Mouse (Mus musculus): Measurements from ENCODE around the gene Cmklr1. TPM values are rescaled to one million over a fixed set of nuclear protein-coding genes. Genes with fewer than 3 reads are reported as not detected.

Cmklr1 gene
- polyA plus RNA-seq, 1 experiment from 2014 or later = 4.2 TPM

- H3K4me1 ChIP-seq (ENCODE audit: control insufficient read depth, insufficient read depth, low read length) = no peaks in the 10 kb centered on the region
- no peak overlapping the region for H3K27ac ChIP-seq (ENCODE audit: low read length)
- H3K4me2 ChIP-seq (ENCODE audit: low read depth, low read length) = no peak overlapping the region
- no peak overlapping the region for H3K4me3 ChIP-seq (replicated peaks; ENCODE audit: low read length)
- WGBS = 61% methylated on average over 16 of the region's 16 CpGs
- H3K9ac ChIP-seq (ENCODE audit: low read length) = no peak overlapping the region
- no peak for ATAC-seq (ENCODE audit: insufficient read depth, low FRiP score)
- H3K27me3 ChIP-seq (ENCODE audit: control insufficient read depth, insufficient read depth, low read length) = no peaks in the 10 kb centered on the region
- H3K36me3 ChIP-seq (ENCODE audit: control insufficient read depth, insufficient read depth, low read length) = no peaks in the 10 kb centered on the region
- no peaks in the 10 kb centered on the region for H3K9me3 ChIP-seq (replicated peaks; ENCODE audit: control insufficient read depth, low read length)
Measured at GRCm38 (mm10) chr5:113620130-113620716, 30.0 kb downstream of the Cmklr1 start.

- ATAC-seq (ENCODE audit: insufficient read depth, low FRiP score) = no peak
- no peaks in the 10 kb centered on the region for H3K36me3 ChIP-seq (ENCODE audit: control insufficient read depth, insufficient read depth, low read length)
- WGBS = 71% methylated on average over 1 of the region's 1 CpGs
- H3K4me1 ChIP-seq (ENCODE audit: control insufficient read depth, insufficient read depth, low read length) = no peaks in the 10 kb centered on the region
- no peaks in the 10 kb centered on the region for H3K9me3 ChIP-seq (replicated peaks; ENCODE audit: control insufficient read depth, low read length)
- H3K4me2 ChIP-seq (ENCODE audit: low read depth, low read length) = no peak overlapping the region
- no peaks in the 10 kb centered on the region for H3K27me3 ChIP-seq (ENCODE audit: control insufficient read depth, insufficient read depth, low read length)
- H3K27ac ChIP-seq (ENCODE audit: low read length) = no peak overlapping the region
- H3K9ac ChIP-seq (ENCODE audit: low read length) = no peak overlapping the region
- H3K4me3 ChIP-seq (replicated peaks; ENCODE audit: low read length) = no peak overlapping the region
Measured at GRCm38 (mm10) chr5:113619151-113619550, 31.1 kb downstream of the Cmklr1 start.

DNA sequence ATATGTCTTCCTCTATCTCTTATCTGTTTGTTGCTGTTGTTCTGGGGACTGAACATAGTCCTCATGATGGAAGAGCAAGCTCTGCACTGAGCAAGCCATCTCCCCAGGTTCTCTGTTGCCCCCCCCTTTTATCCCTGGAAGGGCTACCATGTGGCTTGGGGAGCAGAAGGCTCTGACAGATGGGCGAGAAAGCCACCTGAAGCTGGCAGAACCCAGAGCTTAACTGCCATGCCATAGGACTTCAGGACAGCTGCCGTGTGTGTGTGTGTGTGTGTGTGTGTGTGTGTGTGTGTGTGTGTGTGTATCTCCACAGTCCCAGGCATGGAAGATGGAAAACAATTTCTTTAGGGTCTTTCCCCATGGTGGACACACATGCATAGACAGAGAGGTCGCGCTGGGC, 31.5 kb downstream of the Cmklr1 start:
- H3K9me3 ChIP-seq (replicated peaks; ENCODE audit: control insufficient read depth, low read length) = no peaks in the 10 kb centered on the region
- H3K4me2 ChIP-seq (ENCODE audit: low read depth, low read length) = no peak overlapping the region
- no peaks in the 10 kb centered on the region for H3K4me1 ChIP-seq (ENCODE audit: control insufficient read depth, insufficient read depth, low read length)
- 90% methylated on average over 4 of the region's 4 CpGs for WGBS
- H3K36me3 ChIP-seq (ENCODE audit: control insufficient read depth, insufficient read depth, low read length) = no peaks in the 10 kb centered on the region
- no peak overlapping the region for H3K9ac ChIP-seq (ENCODE audit: low read length)
- H3K27ac ChIP-seq (ENCODE audit: low read length) = no peak overlapping the region
- H3K4me3 ChIP-seq (replicated peaks; ENCODE audit: low read length) = no peak overlapping the region
- no peak for ATAC-seq (ENCODE audit: insufficient read depth, low FRiP score)
- H3K27me3 ChIP-seq (ENCODE audit: control insufficient read depth, insufficient read depth, low read length) = no peaks in the 10 kb centered on the region

DNA sequence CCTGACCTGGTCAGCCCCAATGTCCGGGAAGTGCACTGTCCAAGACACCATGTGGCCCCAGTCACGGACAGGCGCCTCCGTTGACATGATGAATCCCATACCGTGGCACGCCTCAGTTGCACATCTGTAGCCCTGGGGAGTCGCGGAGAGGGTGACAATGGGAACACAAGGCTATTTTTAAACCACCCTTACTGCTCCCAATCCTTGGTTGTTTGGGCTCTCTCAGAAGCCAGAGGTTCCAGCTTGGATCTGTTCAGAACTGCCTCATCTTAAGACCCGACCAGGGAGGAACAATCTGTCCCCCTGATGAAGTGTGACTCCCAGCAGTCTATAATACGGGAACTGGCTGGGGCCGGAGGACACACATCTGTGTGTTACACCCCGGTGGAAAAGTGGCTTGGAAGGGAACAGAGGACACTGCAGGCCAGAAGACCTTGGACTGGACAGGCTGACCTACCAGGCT, 38.4 kb downstream of the Cmklr1 start:
- 80% methylated on average over 12 of the region's 12 CpGs for WGBS
- no peaks in the 10 kb centered on the region for H3K9me3 ChIP-seq (replicated peaks; ENCODE audit: control insufficient read depth, low read length)
- H3K4me2 ChIP-seq (ENCODE audit: low read depth, low read length) = no peak overlapping the region
- H3K9ac ChIP-seq (ENCODE audit: low read length) = no peak overlapping the region
- H3K4me1 ChIP-seq (ENCODE audit: control insufficient read depth, insufficient read depth, low read length) = peaks cover 14% of the 10 kb centered on the region; the same call in 1 of the 2 replicates
- no peak overlapping the region for H3K27ac ChIP-seq (ENCODE audit: low read length)
- no peak overlapping the region for H3K4me3 ChIP-seq (replicated peaks; ENCODE audit: low read length)
- ATAC-seq (ENCODE audit: insufficient read depth, low FRiP score) = no peak
- no peaks in the 10 kb centered on the region for H3K36me3 ChIP-seq (ENCODE audit: control insufficient read depth, insufficient read depth, low read length)
- no peaks in the 10 kb centered on the region for H3K27me3 ChIP-seq (ENCODE audit: control insufficient read depth, insufficient read depth, low read length)

GRCm38 (mm10) chr5:113611131-113611530, 39.1 kb downstream of the Cmklr1 start:
- ATAC-seq (ENCODE audit: insufficient read depth, low FRiP score) = no peak
- H3K4me3 ChIP-seq (replicated peaks; ENCODE audit: low read length) = no peak overlapping the region
- H3K36me3 ChIP-seq (ENCODE audit: control insufficient read depth, insufficient read depth, low read length) = no peaks in the 10 kb centered on the region
- WGBS = 80% methylated on average over 6 of the region's 6 CpGs
- H3K27me3 ChIP-seq (ENCODE audit: control insufficient read depth, insufficient read depth, low read length) = no peaks in the 10 kb centered on the region
- no peaks in the 10 kb centered on the region for H3K9me3 ChIP-seq (replicated peaks; ENCODE audit: control insufficient read depth, low read length)
- no peak overlapping the region for H3K9ac ChIP-seq (ENCODE audit: low read length)
- no peak overlapping the region for H3K27ac ChIP-seq (ENCODE audit: low read length)
- no peak overlapping the region for H3K4me2 ChIP-seq (ENCODE audit: low read depth, low read length)
- peaks cover 14% of the 10 kb centered on the region; the same call in 1 of the 2 replicates for H3K4me1 ChIP-seq (ENCODE audit: control insufficient read depth, insufficient read depth, low read length)

GRCm38 (mm10) chr5:113610490-113610889, 39.7 kb downstream of the Cmklr1 start:
- no peak overlapping the region for H3K27ac ChIP-seq (ENCODE audit: low read length)
- 55% methylated on average over 6 of the region's 6 CpGs for WGBS

GRCm38 (mm10) chr5:113609891-113610290, 40.3 kb downstream of the Cmklr1 start:
- Histone ChIP-seq H3K9me3 (replicated peaks; ENCODE audit: control insufficient read depth, low read length) (no peaks in the 10 kb centered on the region), H3K4me1 (ENCODE audit: control insufficient read depth, insufficient read depth, low read length) (peaks cover 14% of the 10 kb centered on the region; the same call in 1 of the 2 replicates), H3K36me3 (ENCODE audit: control insufficient read depth, insufficient read depth, low read length) (no peaks in the 10 kb centered on the region), H3K4me3 (replicated peaks; ENCODE audit: low read length) (no peak overlapping the region), H3K4me2 (ENCODE audit: low read depth, low read length) (no peak overlapping the region), H3K27ac (ENCODE audit: low read length) (no peak overlapping the region), H3K9ac (ENCODE audit: low read length) (no peak overlapping the region), H3K27me3 (ENCODE audit: control insufficient read depth, insufficient read depth, low read length) (no peaks in the 10 kb centered on the region)
- WGBS = 61% methylated on average over 5 of the region's 5 CpGs
- ATAC-seq (ENCODE audit: insufficient read depth, low FRiP score) = no peak

More at GRCm38 (mm10) chr5:113610490-113610889, 39.7 kb downstream of the Cmklr1 start:
- Histone ChIP-seq H3K4me3 (replicated peaks; ENCODE audit: low read length) (no peak overlapping the region), H3K36me3 (ENCODE audit: control insufficient read depth, insufficient read depth, low read length) (no peaks in the 10 kb centered on the region), H3K27me3 (ENCODE audit: control insufficient read depth, insufficient read depth, low read length) (no peaks in the 10 kb centered on the region), H3K4me2 (ENCODE audit: low read depth, low read length) (no peak overlapping the region), H3K9ac (ENCODE audit: low read length) (no peak overlapping the region), H3K4me1 (ENCODE audit: control insufficient read depth, insufficient read depth, low read length) (peaks cover 14% of the 10 kb centered on the region; the same call in 1 of the 2 replicates), H3K9me3 (replicated peaks; ENCODE audit: control insufficient read depth, low read length) (no peaks in the 10 kb centered on the region)
- ATAC-seq (ENCODE audit: insufficient read depth, low FRiP score) = no peak

GRCm38 (mm10) chr5:113608511-113608910, 41.7 kb downstream of the Cmklr1 start:
- H3K27ac ChIP-seq (ENCODE audit: low read length) = peak overlapping the region; percentile 71; the same call in 1 of the 2 replicates
- no peaks in the 10 kb centered on the region for H3K27me3 ChIP-seq (ENCODE audit: control insufficient read depth, insufficient read depth, low read length)
- 81% methylated on average over 8 of the region's 8 CpGs for WGBS
- no peak overlapping the region for H3K4me3 ChIP-seq (replicated peaks; ENCODE audit: low read length)
- no peak overlapping the region for H3K9ac ChIP-seq (ENCODE audit: low read length)
- no peaks in the 10 kb centered on the region for H3K9me3 ChIP-seq (replicated peaks; ENCODE audit: control insufficient read depth, low read length)
- H3K4me1 ChIP-seq (ENCODE audit: control insufficient read depth, insufficient read depth, low read length) = peaks cover 14% of the 10 kb centered on the region; the same call in 1 of the 2 replicates
- H3K4me2 ChIP-seq (ENCODE audit: low read depth, low read length) = no peak overlapping the region
- no peak for ATAC-seq (ENCODE audit: insufficient read depth, low FRiP score)
- H3K36me3 ChIP-seq (ENCODE audit: control insufficient read depth, insufficient read depth, low read length) = no peaks in the 10 kb centered on the region

DNA sequence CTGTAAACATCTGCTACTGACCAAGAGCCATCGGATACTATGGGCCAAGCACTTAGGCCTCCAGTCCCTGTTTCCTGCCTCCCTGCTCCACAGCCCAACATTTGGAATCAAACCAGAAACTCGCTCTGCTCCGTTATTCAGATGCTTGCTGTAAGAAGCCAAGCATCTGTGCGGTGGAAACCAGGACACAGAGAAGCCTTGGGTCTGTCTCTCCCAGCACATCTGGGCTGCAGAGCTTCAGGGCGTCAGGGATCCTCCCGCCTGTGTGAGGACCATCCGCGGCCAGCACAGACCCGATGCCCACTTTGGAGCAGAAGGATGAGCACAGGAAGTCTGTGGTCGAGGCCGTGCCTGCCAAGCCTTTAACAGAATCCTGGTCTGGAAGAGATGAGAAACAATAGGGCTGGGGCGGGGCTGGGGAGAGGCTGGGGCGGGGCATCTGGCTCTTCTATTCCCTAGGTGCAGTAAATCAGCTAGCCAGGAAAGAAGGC, 42.2 kb downstream of the Cmklr1 start:
- H3K4me3 ChIP-seq (replicated peaks; ENCODE audit: low read length) = no peak overlapping the region
- no peaks in the 10 kb centered on the region for H3K9me3 ChIP-seq (replicated peaks; ENCODE audit: control insufficient read depth, low read length)
- H3K9ac ChIP-seq (ENCODE audit: low read length) = no peak overlapping the region
- WGBS = 28% methylated on average over 13 of the region's 13 CpGs
- H3K4me1 ChIP-seq (ENCODE audit: control insufficient read depth, insufficient read depth, low read length) = peaks cover 14% of the 10 kb centered on the region; the same call in 1 of the 2 replicates
- H3K36me3 ChIP-seq (ENCODE audit: control insufficient read depth, insufficient read depth, low read length) = no peaks in the 10 kb centered on the region
- no peak overlapping the region for H3K4me2 ChIP-seq (ENCODE audit: low read depth, low read length)
- H3K27me3 ChIP-seq (ENCODE audit: control insufficient read depth, insufficient read depth, low read length) = no peaks in the 10 kb centered on the region
- peak; percentile 42 for ATAC-seq (ENCODE audit: insufficient read depth, low FRiP score)
- peak overlapping the region; percentile 71 for H3K27ac ChIP-seq (ENCODE audit: low read length)
